Mouse (Mus musculus) frontal cortex, adult (tissue): ENCODE measurements around the gene Gm45753.

Experiments
- ATAC-seq: cut with Nextera tagmentation; 2 replicates; pipeline ENCODE4 v1.9.2; 2017; ENCODE audit warnings: mild to moderate bottlenecking, moderate library complexity, mixed read lengths; ENCODE audit not compliant: low TSS enrichment

Gene Gm45753

GRCm38 (mm10) chr8:45274317-45274716 lies 33.9 kb downstream of the Gm45753 start:
- ATAC-seq: no peak

GRCm38 (mm10) chr8:45269056-45269455 lies 39.2 kb downstream of the Gm45753 start:
- no peak for ATAC-seq

GRCm38 (mm10) chr8:45268485-45268884 lies 39.8 kb downstream of the Gm45753 start:
- ATAC-seq: no peak

- peak; percentile 81 for ATAC-seq
Observed at GRCm38 (mm10) chr8:45267611-45268391, 40.5 kb downstream of the Gm45753 start.

- ATAC-seq: no peak
Observed at GRCm38 (mm10) chr8:45266993-45267392, 41.3 kb downstream of the Gm45753 start.

GRCm38 (mm10) chr8:45264918-45265317 lies 43.3 kb downstream of the Gm45753 start:
- no peak for ATAC-seq

- no peak for ATAC-seq
Observed at GRCm38 (mm10) chr8:45262851-45263250, 45.4 kb downstream of the Gm45753 start.

GRCm38 (mm10) chr8:45261920-45262319 lies 46.3 kb downstream of the Gm45753 start, which contains the start of gene F11:
Gene F11 (minus strand): TSS chr8:45262031.
- ATAC-seq: no peak

- no peak for ATAC-seq
Observed at GRCm38 (mm10) chr8:45258421-45258820, 49.8 kb downstream of the Gm45753 start.

- peak; percentile 76 for ATAC-seq
Observed at GRCm38 (mm10) chr8:45255040-45255439, 53.2 kb downstream of the Gm45753 start.

- ATAC-seq: no peak
Observed at GRCm38 (mm10) chr8:45254194-45254842, 53.9 kb downstream of the Gm45753 start.

- ATAC-seq: peak; percentile 84
Observed at GRCm38 (mm10) chr8:45253586-45253985, 54.7 kb downstream of the Gm45753 start.

- ATAC-seq: no peak
Observed at GRCm38 (mm10) chr8:45253111-45253510, 55.2 kb downstream of the Gm45753 start.

GRCm38 (mm10) chr8:45246307-45246706 lies 62.0 kb downstream of the Gm45753 start:
- ATAC-seq: no peak

- no peak for ATAC-seq
Observed at GRCm38 (mm10) chr8:45239363-45239762, 68.9 kb downstream of the Gm45753 start.

- ATAC-seq: peak; percentile 89
Observed at GRCm38 (mm10) chr8:45238282-45238681, 70.0 kb downstream of the Gm45753 start.

GRCm38 (mm10) chr8:45236164-45236912 lies 71.9 kb downstream of the Gm45753 start:
- peak; percentile 78 for ATAC-seq

GRCm38 (mm10) chr8:45235228-45235627 lies 73.0 kb downstream of the Gm45753 start:
- ATAC-seq: no peak

- no peak for ATAC-seq
Observed at GRCm38 (mm10) chr8:45233256-45233655, 75.0 kb downstream of the Gm45753 start.
